Mouse (Mus musculus) C2C12 (cell line): Measurements from ENCODE around the gene Wdr27. TPM values are rescaled to one million over a fixed set of nuclear protein-coding genes. Genes with fewer than 3 reads are reported as not detected.

Source experiments
- H3K27me3 ChIP-seq: one replicate; pipeline ENCODE4 v1.6.1; 2011; ENCODE audit not compliant: control insufficient read depth, insufficient read depth, insufficient read length
- H3K36me3 ChIP-seq: one replicate; pipeline ENCODE4 v1.6.1; 2011; ENCODE audit not compliant: control insufficient read depth, insufficient read depth
- H3K4me3 ChIP-seq: one replicate; pipeline ENCODE4 v1.5.1; 2011; ENCODE audit warnings: mild to moderate bottlenecking, control low read depth; ENCODE audit not compliant: poor library complexity, insufficient read depth, severe bottlenecking
- H3K79me2 ChIP-seq: one replicate; pipeline ENCODE4 v1.6.1; 2011; ENCODE audit not compliant: control insufficient read depth, insufficient read depth
- H3K79me3 ChIP-seq: one replicate; pipeline ENCODE4 v1.6.1; 2011; ENCODE audit warnings: low read depth, control low read depth
- H3ac ChIP-seq: one replicate; pipeline ENCODE3; 2011; ENCODE audit warnings: low read depth; ENCODE audit not compliant: control insufficient read depth, insufficient read length
- CEBPB ChIP-seq: IDR thresholded peaks from one replicate; pipeline ENCODE4 v1.6.1; 2011; ENCODE audit warnings: low read depth, mild to moderate bottlenecking, control low read depth, moderate library complexity
- CTCF ChIP-seq: IDR thresholded peaks from one replicate; pipeline ENCODE4 v1.5.1; 2011; ENCODE audit not compliant: control insufficient read depth, insufficient read depth, insufficient read length
- FOSL1 ChIP-seq: IDR thresholded peaks from one replicate; pipeline ENCODE4 v1.8.0; 2011; ENCODE audit warnings: mild to moderate bottlenecking, low read length; ENCODE audit not compliant: poor library complexity, insufficient read depth, severe bottlenecking
- MAX ChIP-seq: IDR thresholded peaks from one replicate; pipeline ENCODE4 v1.6.1; 2011; ENCODE audit warnings: mild to moderate bottlenecking, control low read depth
- MYOD1 ChIP-seq: IDR thresholded peaks from one replicate; pipeline ENCODE4 v1.6.1; 2011; ENCODE audit warnings: low read depth; ENCODE audit not compliant: control insufficient read depth, insufficient read length
- MYOG ChIP-seq: IDR thresholded peaks from one replicate; pipeline ENCODE4 v1.6.1; 2011; ENCODE audit not compliant: control insufficient read depth, insufficient read length; ENCODE audit errors: extremely low read depth
- USF1 ChIP-seq: IDR thresholded peaks from one replicate; pipeline ENCODE4 v1.6.1; 2011; ENCODE audit warnings: low read depth, mild to moderate bottlenecking, control low read depth, moderate library complexity
- polyA plus RNA-seq: library from polyadenylated mRNA; unstranded; fragments of >200 nt; fragmentation: generic; extraction: Trizol; gene quantifications from one replicate; pipeline ENCODE4 v1.2.1, GENCODE M21; 2012; ENCODE audit warnings: missing spikeins

Gene Wdr27
- polyA plus RNA-seq, 1 experiment, result 5.6 TPM

- Histone ChIP-seq H3K27me3 (no peaks in the 10 kb centered on the region), H3K4me3 (no peak overlapping the region), H3ac (no peak overlapping the region), H3K36me3 (no peaks in the 10 kb centered on the region), H3K79me2 (no peaks in the 10 kb centered on the region), H3K79me3 (no peaks in the 10 kb centered on the region)
- TF ChIP-seq USF1, result no peak
- no peak for TF ChIP-seq MYOD1
- TF ChIP-seq FOSL1, result no peak
- no peak for TF ChIP-seq MAX
- TF ChIP-seq CEBPB, result no peak
- no peak for TF ChIP-seq CTCF
- TF ChIP-seq MYOG, result no peak
These were observed 127.7 kb downstream of the Wdr27 start for GRCm38 (mm10) chr17:14815304-14815703.

DNA sequence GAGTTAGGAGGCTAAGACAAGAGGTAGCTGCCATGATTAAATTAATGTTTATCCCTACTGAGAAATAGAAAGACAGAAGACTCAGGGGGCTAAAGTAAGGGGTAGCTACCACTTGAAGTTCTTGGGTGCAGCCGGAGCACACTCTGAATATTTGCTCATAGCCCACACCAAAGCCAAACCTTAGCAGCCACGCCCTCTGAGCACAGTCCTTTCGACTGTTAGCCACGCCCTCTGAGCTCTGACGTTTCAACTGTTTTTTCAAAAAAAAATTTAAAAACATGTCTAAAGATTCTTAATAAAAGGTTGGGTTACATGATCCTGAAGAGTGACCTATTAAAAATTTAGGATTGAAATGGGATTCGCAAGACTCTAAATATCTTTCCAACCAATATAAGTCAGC, 130.3 kb downstream of the Wdr27 start:
- H3K79me2 ChIP-seq, result no peaks in the 10 kb centered on the region
- no peaks in the 10 kb centered on the region for H3K36me3 ChIP-seq
- no peak overlapping the region for H3ac ChIP-seq
- H3K4me3 ChIP-seq, result no peak overlapping the region
- H3K27me3 ChIP-seq, result no peaks in the 10 kb centered on the region
- no peaks in the 10 kb centered on the region for H3K79me3 ChIP-seq
- TF ChIP-seq CTCF, result no peak
- TF ChIP-seq USF1, result no peak
- no peak for TF ChIP-seq MYOG
- TF ChIP-seq CEBPB, result no peak
- TF ChIP-seq FOSL1, result no peak
- no peak for TF ChIP-seq MAX
- no peak for TF ChIP-seq MYOD1

DNA sequence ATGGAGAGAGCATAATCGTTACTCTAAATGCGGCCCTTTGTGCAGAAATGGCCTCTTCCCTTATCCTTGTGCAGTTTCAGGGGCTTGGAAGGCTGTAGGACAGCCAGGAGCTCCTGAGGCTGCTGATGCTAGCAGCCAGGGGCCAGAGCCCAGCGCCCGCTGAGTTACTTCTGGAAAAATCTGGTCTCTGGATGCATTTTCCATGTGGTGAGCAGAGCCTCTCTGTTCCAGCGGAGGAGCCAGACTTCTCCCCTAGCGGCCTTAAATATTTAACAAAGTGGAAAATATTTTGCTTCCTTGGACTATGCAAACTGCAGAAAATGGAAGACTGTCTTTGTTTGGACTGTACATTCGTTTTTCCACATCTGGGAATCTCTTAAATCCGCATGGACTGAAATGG, 130.9 kb downstream of the Wdr27 start:
- TF ChIP-seq USF1, result no peak
- no peak for TF ChIP-seq CTCF
- TF ChIP-seq MAX, result no peak
- no peak for TF ChIP-seq MYOD1
- no peak for TF ChIP-seq FOSL1
- no peak for TF ChIP-seq MYOG
- no peak for TF ChIP-seq CEBPB
- Histone ChIP-seq H3K27me3 (no peaks in the 10 kb centered on the region), H3K79me3 (no peaks in the 10 kb centered on the region), H3K36me3 (no peaks in the 10 kb centered on the region), H3K4me3 (no peak overlapping the region), H3ac (no peak overlapping the region), H3K79me2 (no peaks in the 10 kb centered on the region)

GRCm38 (mm10) chr17:14806808-14807207, 136.2 kb downstream of the Wdr27 start:
- H3ac ChIP-seq, result no peak overlapping the region
- H3K27me3 ChIP-seq, result no peaks in the 10 kb centered on the region
- TF ChIP-seq CEBPB, result no peak
- no peak for TF ChIP-seq FOSL1
- no peak for TF ChIP-seq MYOD1
- no peak for TF ChIP-seq USF1
- TF ChIP-seq MAX, result no peak
- TF ChIP-seq MYOG, result no peak
- no peak for TF ChIP-seq CTCF
- H3K36me3 ChIP-seq, result no peaks in the 10 kb centered on the region
- H3K79me3 ChIP-seq, result no peaks in the 10 kb centered on the region
- no peak overlapping the region for H3K4me3 ChIP-seq
- H3K79me2 ChIP-seq, result no peaks in the 10 kb centered on the region

- Histone ChIP-seq H3K79me2 (no peaks in the 10 kb centered on the region), H3K79me3 (no peaks in the 10 kb centered on the region), H3K4me3 (no peak overlapping the region), H3K27me3 (no peaks in the 10 kb centered on the region), H3K36me3 (no peaks in the 10 kb centered on the region), H3ac (no peak overlapping the region)
- TF ChIP-seq USF1 (no peak), MYOG (no peak), FOSL1 (no peak), CTCF (no peak), MYOD1 (no peak)
These were observed 143.7 kb downstream of the Wdr27 start for GRCm38 (mm10) chr17:14799243-14799642.

GRCm38 (mm10) chr17:14795074-14795473, 147.9 kb downstream of the Wdr27 start:
- H3K27me3 ChIP-seq, result no peaks in the 10 kb centered on the region
- H3K36me3 ChIP-seq, result no peaks in the 10 kb centered on the region
- TF ChIP-seq USF1 (peak; percentile 77), CEBPB (no peak), MYOD1 (no peak)
- H3K79me2 ChIP-seq, result no peaks in the 10 kb centered on the region
- no peaks in the 10 kb centered on the region for H3K79me3 ChIP-seq
- no peak overlapping the region for H3ac ChIP-seq
- no peak overlapping the region for H3K4me3 ChIP-seq

GRCm38 (mm10) chr17:14779356-14779755, 163.6 kb downstream of the Wdr27 start:
- H3K79me3 ChIP-seq, result no peaks in the 10 kb centered on the region
- H3K4me3 ChIP-seq, result no peak overlapping the region
- no peaks in the 10 kb centered on the region for H3K79me2 ChIP-seq
- TF ChIP-seq MYOD1 (no peak), MYOG (no peak), CTCF (no peak), USF1 (no peak), MAX (no peak), FOSL1 (no peak), CEBPB (no peak)
- no peak overlapping the region for H3ac ChIP-seq
- no peaks in the 10 kb centered on the region for H3K36me3 ChIP-seq
- no peaks in the 10 kb centered on the region for H3K27me3 ChIP-seq
